Mouse (Mus musculus) brain, embryonic 14.5 days (tissue): ENCODE measurements around the gene Gm5447. TPM values are rescaled to one million over a fixed set of nuclear protein-coding genes. Genes with fewer than 3 reads are reported as not detected.
A peak's percentile ranks its signal among the peaks of the same experiment; 100 is the strongest.

Experiments used
- DNase-seq: peaks from one replicate; pipeline ENCODE4 v3.0.0-alpha.2; 2011; ENCODE audit warnings: low read depth
- CTCF ChIP-seq: fragments of 200-500 bp; IDR thresholded peaks from 2 replicates; pipeline ENCODE4 v1.5.1; 2012; ENCODE audit warnings: inconsistent platforms, mild to moderate bottlenecking, moderate library complexity, borderline replicate concordance; ENCODE audit not compliant: insufficient read depth, insufficient read length; ENCODE audit errors: extremely low read depth
- POLR2A ChIP-seq: fragments of 200-500 bp; IDR thresholded peaks from 2 replicates; pipeline ENCODE4 v1.6.1; 2012; ENCODE audit warnings: mild to moderate bottlenecking, inconsistent platforms, borderline replicate concordance; ENCODE audit not compliant: poor library complexity, insufficient read depth, insufficient read length, severe bottlenecking; ENCODE audit errors: extremely low read depth
- polyA plus RNA-seq: library from polyadenylated mRNA; depleted of rRNA; stranded (reverse); fragments of >200 nt; gene quantifications from 2 replicates; pipeline ENCODE4 v1.2.3, GENCODE M21; 2012

Gene Gm5447
- polyA plus RNA-seq, 1 experiment = 0.07 TPM

- no peak for DNase-seq
- TF ChIP-seq CTCF (no peak), POLR2A (no peak)
These were observed 13.7 kb downstream of the Gm5447 start for GRCm38 (mm10) chr13:30987686-30988085.

DNA sequence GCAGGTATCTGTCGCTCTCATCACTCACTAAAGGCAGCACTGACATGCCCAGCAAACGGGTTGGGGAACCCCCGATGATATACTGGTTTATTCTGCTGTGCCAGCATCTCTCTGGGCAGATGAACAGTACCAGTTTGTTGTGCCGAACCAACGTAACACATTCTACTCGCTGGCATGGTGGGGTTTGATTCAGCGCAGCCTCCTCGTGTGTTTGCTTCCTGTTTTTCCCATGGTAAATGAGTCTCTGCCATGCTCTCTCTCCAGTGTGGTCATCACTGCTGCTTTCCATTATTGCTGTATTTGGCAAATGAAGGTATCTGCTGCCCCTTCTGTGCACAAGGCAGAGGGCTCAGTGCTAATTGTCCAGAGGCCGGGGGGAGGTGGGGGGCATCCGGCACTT lies 15.7 kb downstream of the Gm5447 start:
- no peak for DNase-seq
- TF ChIP-seq CTCF = no peak
- no peak for TF ChIP-seq POLR2A

- no peak for DNase-seq
These were observed 16.2 kb downstream of the Gm5447 start for GRCm38 (mm10) chr13:30990233-30990632.

DNA sequence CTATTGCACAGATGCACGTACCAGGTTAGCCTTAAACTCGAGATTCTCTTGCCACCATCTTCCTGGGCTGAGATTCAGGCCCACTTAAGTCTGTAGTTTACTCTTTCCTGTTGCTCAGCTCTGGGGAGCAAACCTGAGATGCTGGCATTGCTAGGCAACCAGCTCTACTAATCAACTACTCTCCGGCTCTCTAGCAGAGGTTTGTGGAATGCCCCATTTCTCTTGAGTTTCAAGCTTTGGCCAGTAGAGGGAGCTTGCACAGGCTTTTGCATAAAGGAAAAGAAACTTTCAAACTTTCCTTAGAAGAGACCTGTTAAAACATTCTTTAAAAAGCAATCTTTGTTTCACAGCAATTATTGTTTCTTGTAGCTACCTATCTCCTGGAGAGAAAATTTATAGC lies 19.8 kb downstream of the Gm5447 start:
- peak; percentile 83 for DNase-seq
- TF ChIP-seq POLR2A (no peak), CTCF (peak; percentile 71; the same call in 1 of the 2 replicates)

More at GRCm38 (mm10) chr13:30990233-30990632, 16.2 kb downstream of the Gm5447 start:
- TF ChIP-seq CTCF (no peak), POLR2A (no peak)

GRCm38 (mm10) chr13:30994249-30994858 lies 20.4 kb downstream of the Gm5447 start:
- DNase-seq = no peak
- no peak for TF ChIP-seq CTCF
- TF ChIP-seq POLR2A = no peak

DNA sequence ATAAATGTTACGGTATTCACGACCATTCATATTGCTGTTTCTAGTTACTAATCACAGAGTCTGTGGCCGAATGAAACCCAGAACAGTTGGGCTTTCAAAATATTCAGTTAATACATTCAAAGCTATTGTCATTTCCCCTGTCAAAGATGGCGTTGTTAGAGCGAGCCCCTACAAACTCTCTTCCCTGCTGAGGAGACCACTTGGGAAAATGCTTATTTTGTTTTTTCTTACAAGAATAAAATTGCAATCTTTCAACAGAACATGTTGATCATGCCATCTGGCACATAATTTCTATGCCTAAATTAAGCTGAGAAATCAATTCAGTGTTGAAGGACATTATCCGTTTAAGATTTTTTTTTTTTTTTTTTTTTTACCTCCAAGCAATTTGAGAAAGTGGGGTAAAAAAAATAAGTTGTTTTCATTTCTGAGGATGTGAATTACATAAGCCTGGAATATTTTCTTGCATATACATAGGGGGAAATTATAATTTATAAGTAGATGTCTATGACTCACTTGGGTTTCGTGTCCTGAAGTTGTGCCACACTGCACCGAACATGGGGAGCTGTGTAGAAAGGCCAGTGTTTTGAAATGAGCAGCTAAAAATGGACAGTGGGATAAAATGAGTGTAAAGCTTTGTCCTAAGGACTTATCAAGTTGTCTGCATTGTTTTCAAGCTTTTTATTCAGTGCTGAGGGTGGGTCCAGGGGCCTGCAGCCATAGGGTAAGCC lies 23.7 kb downstream of the Gm5447 start:
- DNase-seq = peak; percentile 39
- TF ChIP-seq CTCF = no peak
- no peak for TF ChIP-seq POLR2A

GRCm38 (mm10) chr13:30999799-31000198 lies 25.8 kb downstream of the Gm5447 start:
- TF ChIP-seq CTCF = no peak
- TF ChIP-seq POLR2A = no peak
- DNase-seq = no peak

DNA sequence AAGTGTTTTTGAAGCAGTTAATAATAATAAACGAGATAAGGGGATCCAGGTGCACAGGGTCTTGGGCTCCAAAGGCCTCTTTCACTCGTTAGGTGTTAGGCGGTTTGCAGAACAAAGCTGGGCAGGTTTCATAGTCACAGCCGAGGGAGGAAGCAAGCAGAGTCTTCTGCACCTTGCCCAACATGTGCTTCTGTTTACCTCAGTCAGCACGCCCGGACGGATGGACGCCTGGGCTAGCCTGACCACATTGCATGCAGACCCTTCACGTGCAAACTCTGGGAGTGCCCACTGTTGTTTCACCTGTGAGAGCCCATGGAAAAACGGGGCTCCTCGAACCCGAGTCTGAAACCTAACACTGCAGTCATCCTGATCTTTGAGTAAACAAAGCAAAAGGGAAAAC lies 30.5 kb downstream of the Gm5447 start:
- TF ChIP-seq POLR2A = no peak
- no peak for TF ChIP-seq CTCF
- DNase-seq = no peak

- no peak for TF ChIP-seq CTCF
- no peak for TF ChIP-seq POLR2A
These were observed 31.0 kb downstream of the Gm5447 start for GRCm38 (mm10) chr13:31004995-31005394.

GRCm38 (mm10) chr13:31017545-31017944 lies 43.5 kb downstream of the Gm5447 start:
- no peak for TF ChIP-seq CTCF
- no peak for DNase-seq

More at GRCm38 (mm10) chr13:31004995-31005394, 31.0 kb downstream of the Gm5447 start:
- no peak for DNase-seq

GRCm38 (mm10) chr13:31021514-31021913 lies 47.5 kb downstream of the Gm5447 start:
- TF ChIP-seq CTCF (no peak), POLR2A (no peak)
- no peak for DNase-seq

- DNase-seq = no peak
- TF ChIP-seq POLR2A = no peak
- TF ChIP-seq CTCF = no peak
These were observed 47.9 kb downstream of the Gm5447 start for GRCm38 (mm10) chr13:31021927-31022326.
